Mouse (Mus musculus): ENCODE data around the gene Ciz1.

Gene Ciz1

GRCm38 (mm10) chr2:32381141-32381774, 29.1 kb downstream of the Ciz1 start:
- DNase-seq, result no peak

GRCm38 (mm10) chr2:32381775-32382223, 29.7 kb downstream of the Ciz1 start, which contains the start of gene 1110008P14Rik:
Gene 1110008P14Rik, minus strand, starts transcription at chr2:32381938.
- DNase-seq, result peak; percentile 94 to 97

GRCm38 (mm10) chr2:32382689-32383088, 30.6 kb downstream of the Ciz1 start:
- no peak for DNase-seq

GRCm38 (mm10) chr2:32387706-32388490, 35.8 kb downstream of the Ciz1 start, which contains the start of gene Lcn2:
Gene Lcn2, minus strand, starts transcription at chr2:32388252.
- DNase-seq, result peak; percentile 49 to 67

- no peak for DNase-seq
Observed at GRCm38 (mm10) chr2:32389157-32389556, 37.0 kb downstream of the Ciz1 start.

GRCm38 (mm10) chr2:32390871-32391270, 38.7 kb downstream of the Ciz1 start:
- DNase-seq, result peak; percentile 59 to 71

- peak; percentile 67 to 81 for DNase-seq
Observed at GRCm38 (mm10) chr2:32392063-32392462, 39.9 kb downstream of the Ciz1 start.

GRCm38 (mm10) chr2:32394973-32395372, 42.8 kb downstream of the Ciz1 start:
- DNase-seq, result peak; percentile 50 to 64

- peak; percentile 93 to 94 for DNase-seq
Observed at GRCm38 (mm10) chr2:32395484-32395945, 43.4 kb downstream of the Ciz1 start, which contains the start of gene Ptges2. Gene Ptges2, plus strand, starts transcription at chr2:32395896.

GRCm38 (mm10) chr2:32395946-32396621, 44.0 kb downstream of the Ciz1 start:
- peak; percentile 93 to 94 for DNase-seq

GRCm38 (mm10) chr2:32396695-32397094, 44.6 kb downstream of the Ciz1 start:
- DNase-seq, result no peak

GRCm38 (mm10) chr2:32404663-32405062, 52.5 kb downstream of the Ciz1 start:
- peak; percentile 90 to 95 for DNase-seq

GRCm38 (mm10) chr2:32407144-32407824, 55.2 kb downstream of the Ciz1 start:
- DNase-seq, result no peak

- DNase-seq, result peak in 1 of 2 experiments; percentile 64
Observed at GRCm38 (mm10) chr2:32408429-32409424, 56.6 kb downstream of the Ciz1 start.

GRCm38 (mm10) chr2:32411407-32411806, 59.3 kb downstream of the Ciz1 start:
- no peak for DNase-seq

GRCm38 (mm10) chr2:32412742-32413531, 60.8 kb downstream of the Ciz1 start:
- DNase-seq, result no peak

GRCm38 (mm10) chr2:32413936-32414335, 61.8 kb downstream of the Ciz1 start:
- peak in 1 of 2 experiments; percentile 56 for DNase-seq

- no peak for DNase-seq
Observed at GRCm38 (mm10) chr2:32415801-32416200, 63.7 kb downstream of the Ciz1 start.

GRCm38 (mm10) chr2:32416556-32416955, 64.4 kb downstream of the Ciz1 start:
- no peak for DNase-seq

GRCm38 (mm10) chr2:32417486-32417885, 65.4 kb downstream of the Ciz1 start:
- no peak for DNase-seq

Measured in lung, adult 18-20 months (tissue).